Mouse (Mus musculus): ENCODE data around the gene Cradd. TPM values are rescaled to one million over a fixed set of nuclear protein-coding genes. Genes with fewer than 3 reads are reported as not detected.
A peak's percentile ranks its signal among the peaks of the same experiment; 100 is the strongest.

The Cradd gene
- 10 to 100 TPM; 20.8 to 32.2 (median 28.9) TPM for polyA plus RNA-seq (2017; shearing (Covaris generic))

- ATAC-seq = peak; percentile 92
Measured at GRCm38 (mm10) chr10:95323393-95324277, at the start of gene Cradd. Cradd (minus strand) TSS chr10:95324133.

GRCm38 (mm10) chr10:95373340-95373739 lies 49.4 kb upstream of the Cradd start:
- ATAC-seq = no peak

GRCm38 (mm10) chr10:95371942-95372341 lies 48.0 kb upstream of the Cradd start:
- ATAC-seq = peak; percentile 58

- ATAC-seq = no peak
Measured at GRCm38 (mm10) chr10:95369190-95369589, 45.3 kb upstream of the Cradd start.

GRCm38 (mm10) chr10:95368151-95368550 lies 44.2 kb upstream of the Cradd start:
- ATAC-seq = no peak

GRCm38 (mm10) chr10:95367661-95368089 lies 43.7 kb upstream of the Cradd start:
- no peak for ATAC-seq

GRCm38 (mm10) chr10:95367241-95367640 lies 43.3 kb upstream of the Cradd start:
- ATAC-seq = no peak

- no peak for ATAC-seq
Measured at GRCm38 (mm10) chr10:95362326-95362725, 38.4 kb upstream of the Cradd start.

GRCm38 (mm10) chr10:95361260-95361841 lies 37.4 kb upstream of the Cradd start:
- no peak for ATAC-seq

GRCm38 (mm10) chr10:95360048-95360447 lies 36.1 kb upstream of the Cradd start:
- ATAC-seq = no peak

GRCm38 (mm10) chr10:95357721-95358120 lies 33.8 kb upstream of the Cradd start:
- ATAC-seq = no peak

- no peak for ATAC-seq
Measured at GRCm38 (mm10) chr10:95356711-95357110, 32.8 kb upstream of the Cradd start.

GRCm38 (mm10) chr10:95355678-95356268 lies 31.8 kb upstream of the Cradd start:
- no peak for ATAC-seq

GRCm38 (mm10) chr10:95354673-95355072 lies 30.7 kb upstream of the Cradd start:
- no peak for ATAC-seq

GRCm38 (mm10) chr10:95354047-95354446 lies 30.1 kb upstream of the Cradd start:
- ATAC-seq = no peak

GRCm38 (mm10) chr10:95348457-95348856 lies 24.5 kb upstream of the Cradd start:
- no peak for ATAC-seq

- ATAC-seq = no peak
Measured at GRCm38 (mm10) chr10:95347776-95348175, 23.8 kb upstream of the Cradd start.

GRCm38 (mm10) chr10:95342833-95343590 lies 19.1 kb upstream of the Cradd start:
- ATAC-seq = no peak

GRCm38 (mm10) chr10:95340676-95341075 lies 16.7 kb upstream of the Cradd start:
- no peak for ATAC-seq

- ATAC-seq = no peak
Measured at GRCm38 (mm10) chr10:95337589-95337988, 13.7 kb upstream of the Cradd start.

- ATAC-seq = no peak
Measured at GRCm38 (mm10) chr10:95336781-95337544, 13.0 kb upstream of the Cradd start.

- no peak for ATAC-seq
Measured at GRCm38 (mm10) chr10:95334826-95335225, 10.9 kb upstream of the Cradd start.

Data from inflammation-experienced regulatory T-cells, adult 6 months (primary cell).